Mouse (Mus musculus): ENCODE results near the gene Hist1h3c. TPM values are rescaled to one million over a fixed set of nuclear protein-coding genes. Genes with fewer than 3 reads are reported as not detected.
"Not testable (repeated sequence)": the region's sequence is repeated elsewhere in the genome, so short reads cannot be mapped to it uniquely, and the experiment has no call there.

Gene Hist1h3c
- polyA plus RNA-seq, 1 experiment = 62.6 TPM

- no peak overlapping the region; the same call in 1 of the 2 replicates for H3K27ac ChIP-seq (ENCODE audit: control insufficient read depth, insufficient read depth, low read depth, low read length, poor library complexity)
- no peak overlapping the region for H3K4me3 ChIP-seq (replicated peaks; ENCODE audit: control insufficient read depth, low read depth, low read length)
- peaks cover 6% of the 10 kb centered on the region; the same call in 1 of the 2 replicates for H3K4me1 ChIP-seq (ENCODE audit: control insufficient read depth, insufficient read depth, low read length)
- 87% methylated on average over 5 of the region's 5 CpGs for WGBS
- TF ChIP-seq POLR2A (IDR thresholded peaks at IDR 0.05; ENCODE audit: borderline replicate concordance, control insufficient read depth, low read depth, low read length) = no peak
- no peak for TF ChIP-seq CTCF (IDR thresholded peaks at IDR 0.05; ENCODE audit: control insufficient read depth, insufficient read depth, low read length)
Observed at GRCm38 (mm10) chr13:23729706-23730105, 15.7 kb downstream of the Hist1h3c start.

GRCm38 (mm10) chr13:23729192-23729525 lies 16.2 kb downstream of the Hist1h3c start:
- Histone ChIP-seq H3K4me3 (replicated peaks; ENCODE audit: control insufficient read depth, low read depth, low read length) (no peak overlapping the region), H3K27ac (ENCODE audit: control insufficient read depth, insufficient read depth, low read depth, low read length, poor library complexity) (peak overlapping the region; percentile 65), H3K4me1 (ENCODE audit: control insufficient read depth, insufficient read depth, low read length) (peaks cover 6% of the 10 kb centered on the region; the same call in 1 of the 2 replicates)
- WGBS = 10% methylated on average over 9 of the region's 9 CpGs
- TF ChIP-seq CTCF (IDR thresholded peaks at IDR 0.05; ENCODE audit: control insufficient read depth, insufficient read depth, low read length) (no peak), POLR2A (IDR thresholded peaks at IDR 0.05; ENCODE audit: borderline replicate concordance, control insufficient read depth, low read depth, low read length) (no peak)

- WGBS = 57% methylated on average over 18 of the region's 18 CpGs
- Histone ChIP-seq H3K4me3 (replicated peaks; ENCODE audit: control insufficient read depth, low read depth, low read length) (no peak overlapping the region), H3K27ac (ENCODE audit: control insufficient read depth, insufficient read depth, low read depth, low read length, poor library complexity) (peak overlapping the region; percentile 65), H3K4me1 (ENCODE audit: control insufficient read depth, insufficient read depth, low read length) (peaks cover 6% of the 10 kb centered on the region; the same call in 1 of the 2 replicates)
- TF ChIP-seq POLR2A (IDR thresholded peaks at IDR 0.05; ENCODE audit: borderline replicate concordance, control insufficient read depth, low read depth, low read length) (no peak), CTCF (IDR thresholded peaks at IDR 0.05; ENCODE audit: control insufficient read depth, insufficient read depth, low read length) (no peak)
Observed at GRCm38 (mm10) chr13:23728472-23729191, 16.8 kb downstream of the Hist1h3c start.

GRCm38 (mm10) chr13:23725213-23725612 lies 20.2 kb downstream of the Hist1h3c start:
- H3K4me1 ChIP-seq (ENCODE audit: control insufficient read depth, insufficient read depth, low read length) = peaks cover 6% of the 10 kb centered on the region; the same call in 1 of the 2 replicates
- H3K27ac ChIP-seq (ENCODE audit: control insufficient read depth, insufficient read depth, low read depth, low read length, poor library complexity) = no peak overlapping the region
- WGBS = 40% methylated on average over 1 of the region's 1 CpGs
- no peak overlapping the region for H3K4me3 ChIP-seq (replicated peaks; ENCODE audit: control insufficient read depth, low read depth, low read length)
- no peak for TF ChIP-seq CTCF (IDR thresholded peaks at IDR 0.05; ENCODE audit: control insufficient read depth, insufficient read depth, low read length)
- TF ChIP-seq POLR2A (IDR thresholded peaks at IDR 0.05; ENCODE audit: borderline replicate concordance, control insufficient read depth, low read depth, low read length) = no peak

- Histone ChIP-seq H3K4me1 (ENCODE audit: control insufficient read depth, insufficient read depth, low read length) (peaks cover 4% of the 10 kb centered on the region; the same call in 1 of the 2 replicates), H3K27ac (ENCODE audit: control insufficient read depth, insufficient read depth, low read depth, low read length, poor library complexity) (no peak overlapping the region), H3K4me3 (replicated peaks; ENCODE audit: control insufficient read depth, low read depth, low read length) (no peak overlapping the region)
- 74% methylated on average over 4 of the region's 4 CpGs for WGBS
- TF ChIP-seq CTCF (IDR thresholded peaks at IDR 0.05; ENCODE audit: control insufficient read depth, insufficient read depth, low read length) = no peak
- no peak for TF ChIP-seq POLR2A (IDR thresholded peaks at IDR 0.05; ENCODE audit: borderline replicate concordance, control insufficient read depth, low read depth, low read length)
Observed at GRCm38 (mm10) chr13:23724239-23724638, 21.2 kb downstream of the Hist1h3c start.

GRCm38 (mm10) chr13:23717593-23718245 lies 27.7 kb downstream of the Hist1h3c start:
- 19% methylated on average over 2 of the region's 2 CpGs for WGBS
- peak overlapping the region; percentile 69; the same call in 1 of the 2 replicates for H3K27ac ChIP-seq (ENCODE audit: control insufficient read depth, insufficient read depth, low read depth, low read length, poor library complexity)
- H3K4me1 ChIP-seq (ENCODE audit: control insufficient read depth, insufficient read depth, low read length); H3K4me3 ChIP-seq (replicated peaks; ENCODE audit: control insufficient read depth, low read depth, low read length): not testable (repeated sequence)

GRCm38 (mm10) chr13:23717176-23717575 lies 28.2 kb downstream of the Hist1h3c start:
- TF ChIP-seq CTCF (IDR thresholded peaks at IDR 0.05; ENCODE audit: control insufficient read depth, insufficient read depth, low read length) = no peak
- TF ChIP-seq POLR2A (IDR thresholded peaks at IDR 0.05; ENCODE audit: borderline replicate concordance, control insufficient read depth, low read depth, low read length) = no peak
- 62% methylated on average over 11 of the region's 11 CpGs for WGBS
- Histone ChIP-seq H3K4me3 (replicated peaks; ENCODE audit: control insufficient read depth, low read depth, low read length) (no peak overlapping the region), H3K4me1 (ENCODE audit: control insufficient read depth, insufficient read depth, low read length) (no peaks in the 10 kb centered on the region; the same call in 1 of the 2 replicates), H3K27ac (ENCODE audit: control insufficient read depth, insufficient read depth, low read depth, low read length, poor library complexity) (peak overlapping the region; percentile 69)

- 33% methylated on average over 5 of the region's 5 CpGs for WGBS
- TF ChIP-seq CTCF (IDR thresholded peaks at IDR 0.05; ENCODE audit: control insufficient read depth, insufficient read depth, low read length) (no peak), POLR2A (IDR thresholded peaks at IDR 0.05; ENCODE audit: borderline replicate concordance, control insufficient read depth, low read depth, low read length) (no peak)
- H3K4me1 ChIP-seq (ENCODE audit: control insufficient read depth, insufficient read depth, low read length) = no peaks in the 10 kb centered on the region; the same call in 1 of the 2 replicates
- H3K4me3 ChIP-seq (replicated peaks; ENCODE audit: control insufficient read depth, low read depth, low read length) = no peak overlapping the region
- H3K27ac ChIP-seq (ENCODE audit: control insufficient read depth, insufficient read depth, low read depth, low read length, poor library complexity) = no peak overlapping the region
Observed at GRCm38 (mm10) chr13:23716261-23717042, 28.9 kb downstream of the Hist1h3c start.

Data from bone marrow, adult 2 months (tissue).